Mouse (Mus musculus) MEL (cell line): ENCODE results near the gene Spata2. TPM values are rescaled to one million over a fixed set of nuclear protein-coding genes. Genes with fewer than 3 reads are reported as not detected.

Source experiments
- DNase-seq: peaks from one replicate; pipeline ENCODE4 v3.0.0; 2011; ENCODE audit warnings: low read depth, low spot score
- H3K27ac ChIP-seq: 2 replicates; pipeline ENCODE4 v1.5.1; 2012; ENCODE audit warnings: low read depth, mild to moderate bottlenecking, control low read depth, low read length, moderate library complexity; ENCODE audit not compliant: control insufficient read depth
- H3K27me3 ChIP-seq, 2 experiments: fragments of 150-350 bp in 1 of 2; sonication (generic) in 1 of 2; 2 replicates each; pipeline ENCODE4 v1.6.1; 2012; ENCODE audit warnings: low read length in 2 of 2, mild to moderate bottlenecking in 2 of 2, improper control_type of control experiment in 1 of 2, moderate library complexity in 1 of 2; ENCODE audit not compliant: insufficient read depth in 2 of 2, control insufficient read depth in 1 of 2
- H3K36me3 ChIP-seq, 2 experiments: 2 replicates each; pipeline ENCODE4 v1.6.1; 2012 to 2014; ENCODE audit warnings: low read length in 2 of 2, improper control_type of control experiment in 1 of 2, inconsistent platforms in 1 of 2, mild to moderate bottlenecking in 1 of 2; ENCODE audit not compliant: insufficient read depth in 2 of 2, control insufficient read depth in 1 of 2
- H3K4me1 ChIP-seq, 2 experiments: fragments of 150-350 bp in 1 of 2; sonication (generic) in 1 of 2; 2 replicates each; pipeline ENCODE4 v1.6.1; 2012; ENCODE audit warnings: low read length in 2 of 2, improper control_type of control experiment in 1 of 2, mild to moderate bottlenecking in 1 of 2; ENCODE audit not compliant: insufficient read depth in 2 of 2, control insufficient read depth in 1 of 2
- H3K4me3 ChIP-seq, 2 experiments: fragments of 150-350 bp in 1 of 2; sonication (generic) in 1 of 2; 2 replicates each; pipeline ENCODE4 v1.5.1; 2012; ENCODE audit warnings: low read depth in 2 of 2, low read length in 2 of 2, mild to moderate bottlenecking in 2 of 2, moderate library complexity in 2 of 2, control low read depth in 1 of 2, improper control_type of control experiment in 1 of 2; ENCODE audit not compliant: control insufficient read depth in 1 of 2, insufficient read depth in 1 of 2
- H3K79me2 ChIP-seq: 2 replicates; pipeline ENCODE4 v1.6.1; 2012; ENCODE audit warnings: mild to moderate bottlenecking, low read length, moderate library complexity; ENCODE audit not compliant: control insufficient read depth, poor library complexity, insufficient read depth
- H3K9ac ChIP-seq: 2 replicates; pipeline ENCODE4 v1.6.1; 2012; ENCODE audit warnings: low read depth, mild to moderate bottlenecking, control low read depth, low read length, moderate library complexity; ENCODE audit not compliant: control insufficient read depth, poor library complexity, severe bottlenecking
- H3K9me3 ChIP-seq: fragments of 150-350 bp; sonication (generic); replicated peaks from 2 replicates; pipeline ENCODE4 v1.6.1; 2012; ENCODE audit warnings: mild to moderate bottlenecking, low read length, improper control_type of control experiment, moderate library complexity; ENCODE audit not compliant: insufficient read depth
- CHD1 ChIP-seq: IDR thresholded peaks from 2 replicates; pipeline ENCODE4 v1.6.1; 2012; ENCODE audit warnings: low read depth, mild to moderate bottlenecking, inconsistent platforms, low read length, improper control_type of control experiment
- CTCF ChIP-seq, 3 experiments: IDR thresholded peaks in 2 of 3; conservative IDR thresholded peaks in 1 of 3; 2 replicates each; pipeline ENCODE4 v1.5.1; 2011 to 2012; ENCODE audit warnings: low read length in 3 of 3, low read depth in 2 of 3, mild to moderate bottlenecking in 2 of 3, improper control_type of control experiment in 1 of 3, inconsistent platforms in 1 of 3, mixed read lengths in 1 of 3, moderate library complexity in 1 of 3; ENCODE audit not compliant: control insufficient read depth in 1 of 3, insufficient read depth in 1 of 3, poor library complexity in 1 of 3, severe bottlenecking in 1 of 3
- ELF1 ChIP-seq: IDR thresholded peaks from 2 replicates; pipeline ENCODE4 v1.6.1; 2014; ENCODE audit warnings: low read depth, mild to moderate bottlenecking, inconsistent platforms, low read length, improper control_type of control experiment, moderate library complexity
- EP300 ChIP-seq, 2 experiments: IDR thresholded peaks; 2 replicates each; pipeline ENCODE4 v1.6.1; 2011; ENCODE audit warnings: improper control_type of control experiment in 2 of 2, low read length in 2 of 2, low read depth in 1 of 2, mild to moderate bottlenecking in 1 of 2
- ETS1 ChIP-seq: IDR thresholded peaks from 2 replicates; pipeline ENCODE4 v1.6.1; 2012; ENCODE audit warnings: low read depth, mild to moderate bottlenecking, inconsistent platforms, low read length, improper control_type of control experiment, moderate library complexity
- GATA1 ChIP-seq: IDR thresholded peaks from 2 replicates; pipeline ENCODE4 v1.6.1; 2011; ENCODE audit warnings: low read depth, low read length, improper control_type of control experiment
- MAX ChIP-seq: IDR thresholded peaks from 2 replicates; pipeline ENCODE4 v1.6.1; 2011; ENCODE audit warnings: low read length, improper control_type of control experiment
- MEF2A ChIP-seq: IDR thresholded peaks from 2 replicates; pipeline ENCODE4 v1.6.1; 2014; ENCODE audit warnings: low read depth, mild to moderate bottlenecking, inconsistent platforms, low read length, improper control_type of control experiment; ENCODE audit not compliant: poor library complexity, insufficient replicate concordance, severe bottlenecking; ENCODE audit errors: extremely low read depth
- POLR2A ChIP-seq, 2 experiments: IDR thresholded peaks; 2 replicates each; pipeline ENCODE4 v1.6.1; 2011 to 2012; ENCODE audit warnings: low read length in 2 of 2, mild to moderate bottlenecking in 2 of 2, control low read depth in 1 of 2, improper control_type of control experiment in 1 of 2, low read depth in 1 of 2, moderate library complexity in 1 of 2; ENCODE audit not compliant: control insufficient read depth in 1 of 2, insufficient read depth in 1 of 2, poor library complexity in 1 of 2
- POLR2AphosphoS2 ChIP-seq: IDR thresholded peaks from 2 replicates; pipeline ENCODE4 v1.6.1; 2011; ENCODE audit warnings: low read length, improper control_type of control experiment
- POLR2AphosphoS5 ChIP-seq: IDR thresholded peaks from 2 replicates; pipeline ENCODE4 v1.6.1; 2012; ENCODE audit warnings: low read depth, borderline replicate concordance, mild to moderate bottlenecking, inconsistent platforms, low read length, moderate library complexity, mixed read lengths
- RAD21 ChIP-seq: IDR thresholded peaks from 2 replicates; pipeline ENCODE4 v1.6.1; 2011; ENCODE audit warnings: mild to moderate bottlenecking, low read depth, low read length, improper control_type of control experiment
- SIN3A ChIP-seq: IDR thresholded peaks from 2 replicates; pipeline ENCODE4 v1.6.1; 2012; ENCODE audit warnings: low read length, improper control_type of control experiment, inconsistent platforms
- TCF12 ChIP-seq: IDR thresholded peaks from 2 replicates; pipeline ENCODE4 v1.6.1; 2014; ENCODE audit warnings: low read depth, mild to moderate bottlenecking, inconsistent platforms, low read length, improper control_type of control experiment, moderate library complexity
- UBTF ChIP-seq: IDR thresholded peaks from 2 replicates; pipeline ENCODE4 v1.6.1; 2012; ENCODE audit warnings: low read depth, mild to moderate bottlenecking, inconsistent platforms, low read length, improper control_type of control experiment, moderate library complexity, borderline replicate concordance; ENCODE audit not compliant: insufficient read depth
- USF1 ChIP-seq: IDR thresholded peaks from 2 replicates; pipeline ENCODE4 v1.6.1; 2014; ENCODE audit warnings: low read depth, mild to moderate bottlenecking, inconsistent platforms, low read length, improper control_type of control experiment, moderate library complexity
- USF2 ChIP-seq, 2 experiments: IDR thresholded peaks; 2 replicates each; pipeline ENCODE4 v1.6.1; 2011 to 2012; ENCODE audit warnings: improper control_type of control experiment in 2 of 2, low read length in 2 of 2, borderline replicate concordance in 1 of 2, inconsistent platforms in 1 of 2, low read depth in 1 of 2, mild to moderate bottlenecking in 1 of 2; ENCODE audit not compliant: insufficient read depth in 1 of 2
- polyA plus RNA-seq, 2 experiments: library from polyadenylated mRNA; stranded (reverse) in 1 of 2; unstranded in 1 of 2; fragments of >175 nt in 1 of 2; fragments of >200 nt in 1 of 2; gene quantifications; 2 replicates each; pipeline versions ENCODE4 v1.2.1 to v1.2.4; 2012; ENCODE audit warnings: low replicate concordance in 2 of 2, low read depth in 1 of 2; ENCODE audit not compliant: insufficient read length in 2 of 2, insufficient read depth in 1 of 2, missing spikeins in 1 of 2
- total RNA-seq: library from RNA; depleted of rRNA; stranded (reverse); fragments of 300-350 nt; gene quantifications from 2 replicates; pipeline ENCODE4 v1.2.3, GENCODE M21; 2012

Gene Spata2
- total and polyA plus RNA-seq, 3 experiments, result 9.4 to 33.5 TPM; not detected in 1

DNA sequence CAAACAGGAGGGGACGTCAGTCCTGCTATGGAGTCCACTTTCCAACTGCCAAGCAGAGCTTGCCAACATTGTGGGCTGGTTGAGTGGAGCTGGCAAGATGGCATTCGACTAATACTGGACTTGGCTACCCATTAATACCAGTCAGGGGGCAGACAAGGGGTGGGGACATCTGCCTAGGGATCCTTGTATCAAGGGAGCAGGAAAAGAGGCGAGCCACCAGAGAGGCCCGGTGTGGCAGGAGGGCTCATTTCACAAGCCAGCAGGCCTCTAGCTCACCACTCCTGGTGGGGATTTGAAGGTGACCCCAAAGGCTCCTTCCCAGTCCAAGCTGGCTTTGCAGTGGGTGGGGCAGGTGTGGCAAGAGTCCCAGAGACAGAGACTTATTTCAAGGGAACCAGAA, 10.0 kb downstream of the Spata2 start:
- Histone ChIP-seq H3K36me3 (no peaks in the 10 kb centered on the region; a peak in 1 of 4 replicates), H3K4me1 (no peaks in the 10 kb centered on the region), H3K4me3 (no peak overlapping the region), H3K27me3 (no peaks in the 10 kb centered on the region), H3K27ac (no peak overlapping the region), H3K9ac (no peak overlapping the region), H3K79me2 (peaks cover 25% of the 10 kb centered on the region), H3K9me3 (no peaks in the 10 kb centered on the region)
- TF ChIP-seq MAX (no peak), TCF12 (no peak), SIN3A (no peak), MEF2A (no peak), CHD1 (no peak), POLR2AphosphoS5 (no peak), EP300 (IDR thresholded peaks at IDR 0.05; ENCODE audit: low read depth in 1 of 2, low read length in 2 of 2) (no peak)
- no peak for DNase-seq

DNA sequence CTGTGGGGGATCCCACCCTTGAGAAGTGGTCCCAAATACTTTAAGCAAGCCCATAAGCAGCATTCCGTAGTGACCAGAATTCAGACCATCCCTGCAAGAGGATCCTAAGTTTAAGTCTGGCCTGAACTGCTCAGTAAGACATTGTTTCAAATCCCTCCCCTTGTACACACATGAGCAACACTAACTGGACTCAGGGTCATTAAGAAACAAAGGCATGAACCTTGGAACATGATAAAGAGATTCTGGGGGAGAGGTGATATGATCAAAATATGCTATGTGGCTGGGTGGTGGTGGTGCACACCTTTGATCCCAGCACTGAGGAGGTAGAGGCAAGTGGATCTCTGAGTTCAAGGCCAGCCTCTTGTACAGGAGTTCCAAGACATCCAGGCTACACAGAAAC, 13.2 kb downstream of the Spata2 start:
- no peak overlapping the region for H3K27ac ChIP-seq
- DNase-seq, result no peak
- TF ChIP-seq RAD21 (no peak), CHD1 (no peak), POLR2AphosphoS5 (no peak), UBTF (no peak), MAX (no peak), GATA1 (no peak), USF1 (no peak), ELF1 (no peak), POLR2A (IDR thresholded peaks at IDR 0.05; ENCODE audit: control insufficient read depth in 1 of 2, insufficient read depth in 1 of 2, low read depth in 1 of 2, low read length in 2 of 2, poor library complexity in 1 of 2) (no peak), USF2 (IDR thresholded peaks at IDR 0.05; ENCODE audit: borderline replicate concordance in 1 of 2, insufficient read depth in 1 of 2, low read depth in 1 of 2, low read length in 2 of 2) (no peak), ETS1 (no peak)
- H3K9me3 ChIP-seq, result no peaks in the 10 kb centered on the region
- H3K79me2 ChIP-seq, result no peaks in the 10 kb centered on the region
- no peak overlapping the region for H3K4me3 ChIP-seq
- no peaks in the 10 kb centered on the region for H3K27me3 ChIP-seq
- no peaks in the 10 kb centered on the region; a peak in 1 of 4 replicates for H3K36me3 ChIP-seq
- no peak overlapping the region for H3K9ac ChIP-seq
- H3K4me1 ChIP-seq, result no peaks in the 10 kb centered on the region

GRCm38 (mm10) chr2:167478128-167478527, 14.6 kb downstream of the Spata2 start:
- peak; percentile 51 for DNase-seq
- peaks cover 0 to 1% of the 10 kb centered on the region in 2 experiments; a peak in 1 of 4 replicates for H3K36me3 ChIP-seq
- TF ChIP-seq POLR2A (IDR thresholded peaks at IDR 0.05; ENCODE audit: control insufficient read depth in 1 of 2, insufficient read depth in 1 of 2, low read depth in 1 of 2, low read length in 2 of 2, poor library complexity in 1 of 2) (0 out of 4 replicates have a peak, but pooled peaks of 1 of the 2 experiments have one; percentile 26), CTCF (IDR thresholded peaks at IDR 0.05 in 2 of 3, conservative IDR thresholded peaks at IDR 0.05 in 1 of 3; ENCODE audit: control insufficient read depth in 1 of 3, insufficient read depth in 1 of 3, low read depth in 2 of 3, low read length in 3 of 3, poor library complexity in 1 of 3, severe bottlenecking in 1 of 3) (no peak), POLR2AphosphoS2 (peak; percentile 41)

More at GRCm38 (mm10) chr2:167478128-167478527, 14.6 kb downstream of the Spata2 start:
- no peaks in the 10 kb centered on the region for H3K4me1 ChIP-seq
- no peaks in the 10 kb centered on the region for H3K79me2 ChIP-seq
- H3K27me3 ChIP-seq, result no peaks in the 10 kb centered on the region
- H3K9me3 ChIP-seq, result no peaks in the 10 kb centered on the region
- no peak overlapping the region for H3K27ac ChIP-seq
- no peak overlapping the region for H3K4me3 ChIP-seq
- no peak overlapping the region for H3K9ac ChIP-seq
